Mouse (Mus musculus): ENCODE data around the gene Rab33b.

The Rab33b gene

GRCm38 (mm10) chr3:51497978-51498377, 14.3 kb downstream of the Rab33b start:
- POLR2A ChIA-PET: interaction anchor here in 1 of 4 experiments (0.6 kb wide), 1 partner anchor 289 kb away, joined by 3 read pairs; no protein-coding TSS in a partner anchor
- CTCF ChIA-PET: no interaction called here

- POLR2A ChIA-PET: interaction anchor here in 1 of 4 experiments (0.6 to 0.8 kb wide), 2 partner anchors 14 to 15 kb away, joined by 3 read pairs; no protein-coding TSS in a partner anchor
- CTCF ChIA-PET: no interaction called here
These were observed 14.9 kb downstream of the Rab33b start for GRCm38 (mm10) chr3:51498659-51499058.

- POLR2A ChIA-PET: interaction anchor here in 2 of 4 experiments (0.7 to 1.7 kb wide), 5 partner anchors 9 to 88 kb away, joined by 3 to 5 read pairs (median 4); partner anchors contain the start of gene Rab33b (in 1 of the 2)
- CTCF ChIA-PET: interaction anchor here in 3 of 4 experiments (0.6 to 1.2 kb wide), 4 partner anchors 39 to 279 kb away, joined by 3 to 5 read pairs (median 4); no protein-coding TSS in a partner anchor
These were observed 16.2 kb downstream of the Rab33b start for GRCm38 (mm10) chr3:51499876-51500275.

- POLR2A ChIA-PET: interaction anchor here in 1 of 4 experiments (1.6 kb wide), 1 partner anchor 21 kb away, joined by 8 read pairs; the partner anchor contains the start of gene Rab33b
- CTCF ChIA-PET: interaction anchor here in 1 of 4 experiments (0.9 to 1.6 kb wide), 2 partner anchors 35 to 144 kb away, joined by 3 to 6 read pairs; no protein-coding TSS in a partner anchor
These were observed 20.7 kb downstream of the Rab33b start for GRCm38 (mm10) chr3:51504385-51504952.

- ChIA-PET CTCF (interaction anchor here in 2 of 4 experiments (0.5 to 1.6 kb wide), 6 partner anchors 34 to 196 kb away, joined by 3 to 6 read pairs (median 3); no protein-coding TSS in a partner anchor), POLR2A (interaction anchor here in 2 of 4 experiments (0.6 to 1.8 kb wide), 10 partner anchors 12 to 324 kb away, joined by 3 to 8 read pairs (median 4); partner anchors contain the start of genes Rab33b (in 1 of the 2) and Setd7 (in 1 of the 2))
These were observed 21.7 kb downstream of the Rab33b start for GRCm38 (mm10) chr3:51505465-51505864.

GRCm38 (mm10) chr3:51510903-51511302, 27.2 kb downstream of the Rab33b start:
- POLR2A ChIA-PET: interaction anchor here in 3 of 4 experiments (0.6 to 1.9 kb wide), 7 partner anchors 11 to 162 kb away, joined by 3 to 8 read pairs (median 5); no protein-coding TSS in a partner anchor
- CTCF ChIA-PET: interaction anchor here (0.5 to 3.0 kb wide), 53 partner anchors 9 to 731 kb away, joined by 3 to 23 read pairs (median 4); partner anchors contain the start of genes Setd7 (in 2 of the 4) and Rab33b (in 1 of the 4)

GRCm38 (mm10) chr3:51511983-51512382, 28.3 kb downstream of the Rab33b start:
- POLR2A ChIA-PET: interaction anchor here in 1 of 4 experiments (1.0 kb wide), 1 partner anchor 13 kb away, joined by 6 read pairs; no protein-coding TSS in a partner anchor
- CTCF ChIA-PET: interaction anchor here (0.6 to 3.0 kb wide), 10 partner anchors 8 to 845 kb away, joined by 3 to 19 read pairs (median 8); no protein-coding TSS in a partner anchor

GRCm38 (mm10) chr3:51517467-51517866, 33.7 kb downstream of the Rab33b start:
- POLR2A ChIA-PET: interaction anchor here in 2 of 4 experiments (0.7 kb wide), 2 partner anchors 174 to 562 kb away, joined by 3 to 12 read pairs; no protein-coding TSS in a partner anchor
- CTCF ChIA-PET: interaction anchor here in 2 of 4 experiments (1.2 to 1.5 kb wide), 2 partner anchors 22 to 23 kb away, joined by 3 read pairs; no protein-coding TSS in a partner anchor

GRCm38 (mm10) chr3:51517878-51518762, 34.4 kb downstream of the Rab33b start:
- CTCF ChIA-PET: interaction anchor here in 2 of 4 experiments (0.6 to 1.5 kb wide), 3 partner anchors 21 to 34 kb away, joined by 3 read pairs; partner anchors contain the start of gene Rab33b (in 1 of the 2)

GRCm38 (mm10) chr3:51518763-51519121, 35.0 kb downstream of the Rab33b start:
- CTCF ChIA-PET: no interaction called here
- POLR2A ChIA-PET: interaction anchor here in 2 of 4 experiments (0.6 to 1.3 kb wide), 2 partner anchors 13 to 41 kb away, joined by 3 read pairs; no protein-coding TSS in a partner anchor

More at GRCm38 (mm10) chr3:51517878-51518762, 34.4 kb downstream of the Rab33b start:
- POLR2A ChIA-PET: interaction anchor here in 2 of 4 experiments (0.6 kb wide), 2 partner anchors 41 to 86 kb away, joined by 3 to 5 read pairs; no protein-coding TSS in a partner anchor

- ChIA-PET CTCF (interaction anchor here in 1 of 4 experiments (3.0 kb wide), 1 partner anchor 11 kb away, joined by 10 read pairs; no protein-coding TSS in a partner anchor), POLR2A (interaction anchor here in 1 of 4 experiments (1.0 kb wide), 1 partner anchor 38 kb away, joined by 3 read pairs; the partner anchor contains the start of gene Rab33b)
These were observed 37.5 kb downstream of the Rab33b start for GRCm38 (mm10) chr3:51521262-51521661.

GRCm38 (mm10) chr3:51525186-51525785, 41.6 kb downstream of the Rab33b start:
- ChIA-PET POLR2A (interaction anchor here in 2 of 4 experiments (0.8 to 2.3 kb wide), 23 partner anchors 9 to 126 kb away, joined by 3 to 16 read pairs (median 4); partner anchors contain the start of genes Rab33b (in 2 of the 2) and Setd7 (in 2 of the 2)), CTCF (interaction anchor here (0.5 to 2.5 kb wide), 6 partner anchors 9 to 1319 kb away, joined by 3 to 15 read pairs (median 7); no protein-coding TSS in a partner anchor)

GRCm38 (mm10) chr3:51526891-51527290, 43.2 kb downstream of the Rab33b start:
- POLR2A ChIA-PET: interaction anchor here in 2 of 4 experiments (1.0 to 2.3 kb wide), 5 partner anchors 8 to 50 kb away, joined by 3 to 10 read pairs (median 3); partner anchors contain the start of gene Setd7 (in 1 of the 2)
- CTCF ChIA-PET: interaction anchor here in 2 of 4 experiments (1.0 to 1.5 kb wide), 3 partner anchors 14 to 16 kb away, joined by 3 to 4 read pairs (median 4); no protein-coding TSS in a partner anchor

GRCm38 (mm10) chr3:51531473-51532281, 48.0 kb downstream of the Rab33b start:
- ChIA-PET POLR2A (interaction anchor here in 2 of 4 experiments (0.9 to 1.4 kb wide), 4 partner anchors 8 to 39 kb away, joined by 3 read pairs; no protein-coding TSS in a partner anchor), CTCF (interaction anchor here (0.5 to 1.4 kb wide), 7 partner anchors 8 to 1432 kb away, joined by 3 to 8 read pairs (median 4); no protein-coding TSS in a partner anchor)

- CTCF ChIA-PET: interaction anchor here in 2 of 4 experiments (0.5 to 0.6 kb wide), 2 partner anchors 143 to 1431 kb away, joined by 3 to 8 read pairs; no protein-coding TSS in a partner anchor
These were observed 48.5 kb downstream of the Rab33b start for GRCm38 (mm10) chr3:51532282-51532620.

GRCm38 (mm10) chr3:51533573-51533972, 49.9 kb downstream of the Rab33b start:
- ChIA-PET CTCF (no interaction called here), POLR2A (interaction anchor here in 1 of 4 experiments (2.4 kb wide), 1 partner anchor 8 kb away, joined by 10 read pairs; no protein-coding TSS in a partner anchor)

More at GRCm38 (mm10) chr3:51532282-51532620, 48.5 kb downstream of the Rab33b start:
- POLR2A ChIA-PET: no interaction called here
